Mouse (Mus musculus): ENCODE data around the gene Mterf4. TPM values are rescaled to one million over a fixed set of nuclear protein-coding genes. Genes with fewer than 3 reads are reported as not detected.

The Mterf4 gene
- polyA plus RNA-seq, 1 experiment from 2014 or later, result 35.1 TPM

- Histone ChIP-seq H3K9me3 (no peaks in the 10 kb centered on the region), H3K4me1 (no peaks in the 10 kb centered on the region), H3K36me3 (replicated peaks) (peaks cover 17% of the 10 kb centered on the region), H3K4me3 (no peak overlapping the region), H3K27ac (no peak overlapping the region), H3K27me3 (ENCODE audit: poor library complexity, severe bottlenecking) (no peaks in the 10 kb centered on the region)
- DNase-seq (ENCODE audit: extremely low spot score, low spot score), result no peak
- 81% methylated on average over 8 of the region's 8 CpGs for WGBS
Measured at GRCm38 (mm10) chr1:93292006-93292405, 13.7 kb downstream of the Mterf4 start.

- H3K36me3 ChIP-seq (replicated peaks), result peaks cover 13% of the 10 kb centered on the region
- no peaks in the 10 kb centered on the region for H3K4me1 ChIP-seq
- DNase-seq (ENCODE audit: extremely low spot score, low spot score), result no peak
- H3K4me3 ChIP-seq, result no peak overlapping the region
- H3K27ac ChIP-seq, result no peak overlapping the region
- 90% methylated on average over 1 of the region's 1 CpGs for WGBS
- H3K9me3 ChIP-seq, result no peaks in the 10 kb centered on the region
- H3K27me3 ChIP-seq (ENCODE audit: poor library complexity, severe bottlenecking), result no peaks in the 10 kb centered on the region
Measured at GRCm38 (mm10) chr1:93291591-93291990, 14.1 kb downstream of the Mterf4 start.

GRCm38 (mm10) chr1:93290956-93291355 lies 14.8 kb downstream of the Mterf4 start:
- H3K27me3 ChIP-seq (ENCODE audit: poor library complexity, severe bottlenecking), result no peaks in the 10 kb centered on the region
- no peak for DNase-seq (ENCODE audit: extremely low spot score, low spot score)
- H3K9me3 ChIP-seq, result no peaks in the 10 kb centered on the region
- no peaks in the 10 kb centered on the region for H3K4me1 ChIP-seq
- H3K4me3 ChIP-seq, result no peak overlapping the region
- H3K27ac ChIP-seq, result no peak overlapping the region
- 86% methylated on average over 4 of the region's 4 CpGs for WGBS
- H3K36me3 ChIP-seq (replicated peaks), result peaks cover 7% of the 10 kb centered on the region

GRCm38 (mm10) chr1:93289678-93290214 lies 16.0 kb downstream of the Mterf4 start:
- no peaks in the 10 kb centered on the region for H3K27me3 ChIP-seq (ENCODE audit: poor library complexity, severe bottlenecking)
- H3K27ac ChIP-seq, result no peak overlapping the region
- H3K36me3 ChIP-seq (replicated peaks), result no peaks in the 10 kb centered on the region
- no peak for DNase-seq (ENCODE audit: extremely low spot score, low spot score)
- no peak overlapping the region for H3K4me3 ChIP-seq
- no peaks in the 10 kb centered on the region for H3K9me3 ChIP-seq
- 76% methylated on average over 3 of the region's 3 CpGs for WGBS
- no peaks in the 10 kb centered on the region for H3K4me1 ChIP-seq

- Histone ChIP-seq H3K27me3 (ENCODE audit: poor library complexity, severe bottlenecking) (no peaks in the 10 kb centered on the region), H3K27ac (no peak overlapping the region), H3K4me1 (peaks cover 4% of the 10 kb centered on the region; the same call in 1 of the 2 replicates), H3K36me3 (replicated peaks) (no peaks in the 10 kb centered on the region), H3K9me3 (no peaks in the 10 kb centered on the region), H3K4me3 (no peak overlapping the region)
- no peak for DNase-seq (ENCODE audit: extremely low spot score, low spot score)
- 83% methylated on average over 7 of the region's 7 CpGs for WGBS
Measured at GRCm38 (mm10) chr1:93277041-93277440, 28.7 kb downstream of the Mterf4 start.

- H3K36me3 ChIP-seq (replicated peaks), result no peaks in the 10 kb centered on the region
- H3K9me3 ChIP-seq, result no peaks in the 10 kb centered on the region
- no peak overlapping the region for H3K27ac ChIP-seq
- H3K4me1 ChIP-seq, result peaks cover 4% of the 10 kb centered on the region; the same call in 1 of the 2 replicates
- no peak for DNase-seq (ENCODE audit: extremely low spot score, low spot score)
- H3K4me3 ChIP-seq, result no peak overlapping the region
- WGBS, result 86% methylated on average over 6 of the region's 6 CpGs
- H3K27me3 ChIP-seq (ENCODE audit: poor library complexity, severe bottlenecking), result no peaks in the 10 kb centered on the region
Measured at GRCm38 (mm10) chr1:93275561-93275960, 30.2 kb downstream of the Mterf4 start.

- Histone ChIP-seq H3K36me3 (replicated peaks) (no peaks in the 10 kb centered on the region), H3K4me3 (no peak overlapping the region), H3K27ac (no peak overlapping the region), H3K27me3 (ENCODE audit: poor library complexity, severe bottlenecking) (no peaks in the 10 kb centered on the region), H3K9me3 (no peaks in the 10 kb centered on the region), H3K4me1 (peaks cover 4% of the 10 kb centered on the region; the same call in 1 of the 2 replicates)
- 3% methylated on average over 16 of the region's 16 CpGs for WGBS
- peak; percentile 49 for DNase-seq (ENCODE audit: extremely low spot score, low spot score)
Measured at GRCm38 (mm10) chr1:93272409-93272821, 33.3 kb downstream of the Mterf4 start.

GRCm38 (mm10) chr1:93271751-93272150 lies 34.0 kb downstream of the Mterf4 start:
- WGBS, result 76% methylated on average over 5 of the region's 6 CpGs
- Histone ChIP-seq H3K36me3 (replicated peaks) (no peaks in the 10 kb centered on the region), H3K27ac (no peak overlapping the region), H3K9me3 (no peaks in the 10 kb centered on the region), H3K4me3 (no peak overlapping the region), H3K27me3 (ENCODE audit: poor library complexity, severe bottlenecking) (no peaks in the 10 kb centered on the region), H3K4me1 (peaks cover 4% of the 10 kb centered on the region; the same call in 1 of the 2 replicates)
- no peak for DNase-seq (ENCODE audit: extremely low spot score, low spot score)

- no peaks in the 10 kb centered on the region for H3K27me3 ChIP-seq (ENCODE audit: poor library complexity, severe bottlenecking)
- H3K4me3 ChIP-seq, result no peak overlapping the region
- H3K9me3 ChIP-seq, result no peaks in the 10 kb centered on the region
- H3K4me1 ChIP-seq, result peaks cover 4% of the 10 kb centered on the region; the same call in 1 of the 2 replicates
- 72% methylated on average over 3 of the region's 3 CpGs for WGBS
- DNase-seq (ENCODE audit: extremely low spot score, low spot score), result no peak
- H3K27ac ChIP-seq, result no peak overlapping the region
- H3K36me3 ChIP-seq (replicated peaks), result no peaks in the 10 kb centered on the region
Measured at GRCm38 (mm10) chr1:93270516-93271240, 35.0 kb downstream of the Mterf4 start.

- H3K27ac ChIP-seq, result no peak overlapping the region
- no peak for DNase-seq (ENCODE audit: extremely low spot score, low spot score)
- peaks cover 4% of the 10 kb centered on the region; the same call in 1 of the 2 replicates for H3K4me1 ChIP-seq
- 89% methylated on average over 2 of the region's 2 CpGs for WGBS
- no peaks in the 10 kb centered on the region for H3K9me3 ChIP-seq
- H3K27me3 ChIP-seq (ENCODE audit: poor library complexity, severe bottlenecking), result no peaks in the 10 kb centered on the region
- no peaks in the 10 kb centered on the region for H3K36me3 ChIP-seq (replicated peaks)
- H3K4me3 ChIP-seq, result no peak overlapping the region
Measured at GRCm38 (mm10) chr1:93268246-93268645, 37.5 kb downstream of the Mterf4 start.

GRCm38 (mm10) chr1:93267207-93267606 lies 38.5 kb downstream of the Mterf4 start:
- H3K4me3 ChIP-seq, result no peak overlapping the region
- no peak for DNase-seq (ENCODE audit: extremely low spot score, low spot score)

GRCm38 (mm10) chr1:93257560-93257959 lies 48.2 kb downstream of the Mterf4 start:
- H3K4me1 ChIP-seq, result peaks cover 3% of the 10 kb centered on the region; the same call in 1 of the 2 replicates
- H3K9me3 ChIP-seq, result no peaks in the 10 kb centered on the region
- no peaks in the 10 kb centered on the region for H3K27me3 ChIP-seq (ENCODE audit: poor library complexity, severe bottlenecking)
- 72% methylated on average over 1 of the region's 1 CpGs for WGBS
- no peaks in the 10 kb centered on the region for H3K36me3 ChIP-seq (replicated peaks)
- no peak for DNase-seq (ENCODE audit: extremely low spot score, low spot score)
- H3K4me3 ChIP-seq, result no peak overlapping the region
- no peak overlapping the region for H3K27ac ChIP-seq

More at GRCm38 (mm10) chr1:93267207-93267606, 38.5 kb downstream of the Mterf4 start:
- WGBS, result 53% methylated on average over 3 of the region's 3 CpGs
- H3K27ac ChIP-seq, result no peak overlapping the region
- H3K27me3 ChIP-seq (ENCODE audit: poor library complexity, severe bottlenecking), result no peaks in the 10 kb centered on the region
- H3K36me3 ChIP-seq (replicated peaks), result no peaks in the 10 kb centered on the region
- H3K9me3 ChIP-seq, result no peaks in the 10 kb centered on the region
- H3K4me1 ChIP-seq, result peaks cover under 1% of the 10 kb centered on the region; the same call in 1 of the 2 replicates

GRCm38 (mm10) chr1:93255761-93256160 lies 50.0 kb downstream of the Mterf4 start:
- no peaks in the 10 kb centered on the region for H3K27me3 ChIP-seq (ENCODE audit: poor library complexity, severe bottlenecking)
- peaks cover 3% of the 10 kb centered on the region; the same call in 1 of the 2 replicates for H3K4me1 ChIP-seq
- no peaks in the 10 kb centered on the region for H3K9me3 ChIP-seq
- 91% methylated on average over 7 of the region's 7 CpGs for whole genome bisulfite sequencing
- H3K4me3 ChIP-seq, result no peak overlapping the region
- no peaks in the 10 kb centered on the region for H3K36me3 ChIP-seq (replicated peaks)
- no peak overlapping the region for H3K27ac ChIP-seq
- no peak for DNase-seq (ENCODE audit: extremely low spot score, low spot score)

Measured in forebrain, embryonic 10.5 days (tissue).